ENCODE assay signal across 14 mouse cellular contexts in the genomic region with DNA sequence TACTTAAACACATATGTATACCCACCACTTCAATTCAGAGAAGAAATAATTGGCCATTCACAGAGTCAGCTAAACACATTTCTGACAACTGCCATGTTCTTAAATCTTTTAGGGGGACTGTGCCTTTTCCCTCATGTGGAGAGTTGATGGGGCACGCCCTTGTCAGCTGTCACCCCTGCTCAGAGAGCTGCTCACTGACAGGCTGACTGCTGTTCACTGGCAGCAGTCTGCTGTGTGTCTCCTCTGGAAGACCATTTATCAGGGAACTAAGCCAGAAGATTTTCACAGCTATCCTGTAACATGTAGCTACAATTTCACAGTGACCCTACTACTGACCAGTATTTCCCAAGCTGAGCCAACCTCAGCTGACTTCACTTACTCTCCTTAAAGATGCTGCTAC.
"Had no signal": no experiment of that assay in that cellular context is flagged by ENCODE, and none has a peak within 500 bp of the region (broad histone marks: within the 10 kb centered on the region; RNA-seq: fewer than 3 reads in every experiment).

No protein-coding gene starts in this region.

- H3K27me3 ChIP-seq: liver, embryonic 15.5 days; midbrain, embryonic 12.5 days; neural tube, embryonic 13.5 days had no signal

- H3K36me3 ChIP-seq: liver, embryonic 15.5 days; midbrain, embryonic 12.5 days; neural tube, embryonic 13.5 days had no signal

- H3K4me3 ChIP-seq: left cerebral cortex, adult 2 months; liver, embryonic 15.5 days; megakaryocyte, embryonic 14.5 days; midbrain, embryonic 12.5 days; neural tube, embryonic 13.5 days had no signal

- ATAC-seq: intestine, postnatal 0 days had no signal

- DNase-seq: kidney, adult 8-10 months; kidney, postnatal 25 days; lung, adult 2 months; lung, postnatal 10 days; right cerebral cortex, postnatal 25 days; thymus, postnatal 36 days had no signal

- H3K9me3 ChIP-seq: liver, embryonic 15.5 days; megakaryocyte, embryonic 14.5 days; midbrain, embryonic 12.5 days; neural tube, embryonic 13.5 days had no signal

- H3K4me1 ChIP-seq: liver, embryonic 15.5 days; megakaryocyte, embryonic 14.5 days; midbrain, embryonic 12.5 days; neural tube, embryonic 13.5 days had no signal

- H3K27ac ChIP-seq: left cerebral cortex, adult 2 months; liver, embryonic 15.5 days; macrophage; midbrain, embryonic 12.5 days; neural tube, embryonic 13.5 days had no signal

- H3K4me2 ChIP-seq: liver, embryonic 11.5 days; liver, embryonic 15.5 days; midbrain, embryonic 12.5 days; neural tube, embryonic 13.5 days had no signal

- H3K9ac ChIP-seq: liver, embryonic 15.5 days; midbrain, embryonic 12.5 days; neural tube, embryonic 13.5 days had no signal
